Mouse (Mus musculus) midbrain, embryonic 11.5 days (tissue): ENCODE data around the gene Os9. TPM values are rescaled to one million over a fixed set of nuclear protein-coding genes. Genes with fewer than 3 reads are reported as not detected.
"Not testable (repeated sequence)": the region's sequence is repeated elsewhere in the genome, so short reads cannot be mapped to it uniquely, and the experiment has no call there.

Experiments used
- ATAC-seq: fragments of 200-750 bp; cut with Nextera tagmentation; 2 replicates; pipeline ENCODE4 v1.8.0; 2017; ENCODE audit warnings: moderate TSS enrichment, moderate library complexity; ENCODE audit not compliant: low FRiP score
- DNase-seq: peaks from one replicate; pipeline ENCODE4 v3.0.0; 2015; ENCODE audit warnings: low spot score; ENCODE audit errors: missing footprints
- H3K27ac ChIP-seq: fragments of 300-500 bp; sonication (generic); 2 replicates; pipeline ENCODE4 v1.5.1; 2014; ENCODE audit warnings: low read depth, low read length
- H3K27me3 ChIP-seq: fragments of 300-500 bp; sonication (generic); 2 replicates; pipeline ENCODE4 v1.6.1; 2014; ENCODE audit warnings: mild to moderate bottlenecking, low read length, moderate library complexity, mixed read lengths; ENCODE audit not compliant: control insufficient read depth, insufficient read depth
- H3K36me3 ChIP-seq: fragments of 300-500 bp; sonication (generic); 2 replicates; pipeline ENCODE4 v1.6.1; 2014; ENCODE audit warnings: mild to moderate bottlenecking, low read length, moderate library complexity, mixed read lengths; ENCODE audit not compliant: control insufficient read depth, insufficient read depth
- H3K4me1 ChIP-seq: fragments of 300-500 bp; sonication (generic); 2 replicates; pipeline ENCODE4 v1.6.1; 2014; ENCODE audit warnings: low read length; ENCODE audit not compliant: control insufficient read depth, insufficient read depth
- H3K4me2 ChIP-seq: fragments of 300-500 bp; sonication (generic); 2 replicates; pipeline ENCODE4 v1.6.1; 2014; ENCODE audit warnings: mild to moderate bottlenecking, moderate library complexity
- H3K4me3 ChIP-seq: fragments of 300-500 bp; sonication (generic); 2 replicates; pipeline ENCODE4 v1.5.1; 2014; ENCODE audit warnings: low read depth, low read length
- H3K9ac ChIP-seq: fragments of 300-500 bp; sonication (generic); 2 replicates; pipeline ENCODE4 v1.6.1; 2014; ENCODE audit warnings: low read length
- H3K9me3 ChIP-seq: fragments of 300-500 bp; sonication (generic); 2 replicates; pipeline ENCODE4 v1.6.1; 2016; ENCODE audit warnings: low read length; ENCODE audit not compliant: control insufficient read depth
- WGBS: fragments of 180-500 bp; shearing (Covaris S2); extraction: QIAGEN DNeasy Blood & Tissue Kit; methylation state at CpG from one replicate; pipeline ENCODE4 v1.1.7; 2014; 5-methylcytosine and 5-hydroxymethylcytosine counted together
- polyA plus RNA-seq: library from polyadenylated mRNA; unstranded; fragments of >200 nt; fragmentation: Nextera tagmentation; extraction: Ambion mirVana; gene quantifications from 2 replicates; pipeline ENCODE4 v1.2.1, GENCODE M21; 2014

Os9 gene
- polyA plus RNA-seq, 1 experiment from 2014 or later, result 49.7 TPM

DNA sequence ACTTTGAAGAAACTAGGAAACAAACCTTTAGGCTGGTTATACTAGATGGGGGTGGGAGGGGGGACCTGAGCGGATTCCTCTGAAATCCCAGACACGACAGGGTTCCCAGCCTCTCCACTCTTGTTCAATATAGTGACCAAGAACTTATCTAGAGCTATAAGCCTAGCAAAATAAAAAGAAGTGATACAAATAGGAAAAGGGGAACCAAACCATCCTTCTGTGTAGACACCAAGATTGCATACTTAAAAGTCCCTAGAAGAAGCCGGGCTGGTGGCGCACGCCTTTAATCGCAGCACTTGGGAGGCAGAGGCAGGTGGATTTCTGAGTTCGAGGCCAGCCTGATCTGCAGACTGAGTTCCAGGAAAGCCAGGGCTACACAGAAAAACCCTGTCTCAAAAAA is 32.4 kb upstream of the Os9 start:
- 97% methylated on average over 7 of the region's 7 CpGs for WGBS
- Histone ChIP-seq H3K4me3 (no peak overlapping the region), H3K4me2 (no peak overlapping the region), H3K27me3 (no peaks in the 10 kb centered on the region), H3K4me1 (no peaks in the 10 kb centered on the region), H3K27ac (no peak overlapping the region), H3K9me3 (no peaks in the 10 kb centered on the region), H3K9ac (no peak overlapping the region), H3K36me3 (no peaks in the 10 kb centered on the region)
- ATAC-seq, result no peak
- no peak for DNase-seq

GRCm38 (mm10) chr10:127152556-127152955 is 31.6 kb upstream of the Os9 start:
- not testable (repeated sequence) for H3K27ac ChIP-seq, H3K4me1 ChIP-seq
- WGBS, result 87% methylated on average over 10 of the region's 10 CpGs

DNA sequence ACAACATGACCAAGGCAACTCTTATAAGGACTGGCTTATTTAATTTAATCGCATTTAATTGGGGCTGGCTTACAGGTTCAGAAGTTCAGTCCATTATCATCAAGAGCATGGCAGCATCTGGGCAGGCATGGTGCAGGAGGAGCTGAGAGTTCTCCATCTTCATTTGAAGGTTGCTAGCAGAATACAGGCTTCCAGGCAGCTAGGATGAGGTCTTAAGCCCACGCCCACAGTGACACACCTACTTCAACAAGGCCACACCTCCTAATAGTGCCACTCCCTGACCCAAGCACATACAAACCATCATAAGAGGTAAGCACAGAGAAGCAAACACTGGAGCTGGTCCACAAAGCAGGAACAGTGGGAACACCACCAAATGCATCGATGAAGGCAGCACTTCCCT is 30.3 kb upstream of the Os9 start:
- H3K9ac ChIP-seq, H3K4me3 ChIP-seq, DNase-seq, H3K9me3 ChIP-seq, H3K27ac ChIP-seq, H3K27me3 ChIP-seq, H3K4me1 ChIP-seq, ATAC-seq, H3K36me3 ChIP-seq, H3K4me2 ChIP-seq: not testable (repeated sequence)
- WGBS, result 91% methylated on average over 3 of the region's 3 CpGs

More at GRCm38 (mm10) chr10:127152556-127152955, 31.6 kb upstream of the Os9 start:
- H3K4me3 ChIP-seq, DNase-seq, H3K9me3 ChIP-seq, ATAC-seq, H3K27me3 ChIP-seq, H3K9ac ChIP-seq, H3K36me3 ChIP-seq, H3K4me2 ChIP-seq: not testable (repeated sequence)

GRCm38 (mm10) chr10:127150471-127150872 is 29.5 kb upstream of the Os9 start:
- Histone ChIP-seq H3K9me3 (no peaks in the 10 kb centered on the region), H3K27ac (no peak overlapping the region), H3K9ac (no peak overlapping the region), H3K4me3 (no peak overlapping the region), H3K4me1 (no peaks in the 10 kb centered on the region), H3K27me3 (no peaks in the 10 kb centered on the region), H3K4me2 (no peak overlapping the region), H3K36me3 (no peaks in the 10 kb centered on the region)
- 85% methylated on average over 4 of the region's 4 CpGs for WGBS
- DNase-seq (no peak), ATAC-seq (no peak)

DNA sequence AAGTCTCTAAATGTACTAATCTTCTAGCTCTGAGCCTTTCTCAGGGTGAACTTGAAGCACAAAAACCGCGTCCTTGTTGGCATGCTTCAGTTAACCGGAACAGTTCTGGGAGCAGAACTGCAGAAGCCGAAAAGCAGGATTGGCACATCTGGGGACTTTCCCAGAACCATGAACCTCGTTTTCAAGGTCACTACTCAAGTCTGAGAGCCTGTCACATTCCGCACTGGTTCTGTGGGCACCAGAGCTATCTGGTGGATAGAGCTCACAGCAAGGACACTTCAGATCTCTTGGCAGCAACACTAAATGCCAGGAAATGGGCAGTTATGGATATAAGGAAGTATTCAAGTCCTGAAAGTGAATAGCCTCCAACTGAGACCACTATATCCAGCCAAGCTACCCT is 26.2 kb upstream of the Os9 start:
- Histone ChIP-seq H3K27ac (no peak overlapping the region), H3K9ac (no peak overlapping the region), H3K4me2 (no peak overlapping the region), H3K36me3 (no peaks in the 10 kb centered on the region), H3K4me1 (no peaks in the 10 kb centered on the region), H3K4me3 (no peak overlapping the region), H3K9me3 (no peaks in the 10 kb centered on the region), H3K27me3 (no peaks in the 10 kb centered on the region)
- DNase-seq (no peak), ATAC-seq (no peak)
- WGBS, result 85% methylated on average over 6 of the region's 6 CpGs

DNA sequence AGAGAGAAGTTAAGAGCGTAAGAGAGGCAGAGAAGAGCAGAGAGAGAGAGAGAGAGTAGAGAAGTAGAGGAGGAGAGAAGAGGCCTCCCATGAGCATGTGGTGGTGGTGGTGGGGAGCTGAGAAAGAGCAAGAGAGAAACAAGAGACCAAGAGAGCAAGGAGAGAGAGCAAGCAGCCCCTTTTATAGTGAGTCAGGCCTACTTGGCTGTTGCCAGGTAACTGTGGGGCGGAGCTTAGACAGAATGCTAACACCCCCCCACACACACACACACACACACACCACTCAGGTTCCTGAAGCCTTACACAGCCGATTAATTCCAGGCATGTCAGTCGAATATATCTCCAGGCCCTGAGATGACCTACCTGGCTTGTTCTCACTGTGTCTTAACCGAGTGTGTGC is 24.4 kb upstream of the Os9 start:
- H3K9me3 ChIP-seq, result no peaks in the 10 kb centered on the region
- H3K27me3 ChIP-seq, result no peaks in the 10 kb centered on the region
- DNase-seq (no peak), ATAC-seq (no peak)
- H3K9ac ChIP-seq, result no peak overlapping the region
- no peak overlapping the region for H3K27ac ChIP-seq
- no peaks in the 10 kb centered on the region for H3K36me3 ChIP-seq
- H3K4me2 ChIP-seq, result no peak overlapping the region
- 82% methylated on average over 4 of the region's 5 CpGs for WGBS
- H3K4me3 ChIP-seq, result no peak overlapping the region
- H3K4me1 ChIP-seq, result no peaks in the 10 kb centered on the region

DNA sequence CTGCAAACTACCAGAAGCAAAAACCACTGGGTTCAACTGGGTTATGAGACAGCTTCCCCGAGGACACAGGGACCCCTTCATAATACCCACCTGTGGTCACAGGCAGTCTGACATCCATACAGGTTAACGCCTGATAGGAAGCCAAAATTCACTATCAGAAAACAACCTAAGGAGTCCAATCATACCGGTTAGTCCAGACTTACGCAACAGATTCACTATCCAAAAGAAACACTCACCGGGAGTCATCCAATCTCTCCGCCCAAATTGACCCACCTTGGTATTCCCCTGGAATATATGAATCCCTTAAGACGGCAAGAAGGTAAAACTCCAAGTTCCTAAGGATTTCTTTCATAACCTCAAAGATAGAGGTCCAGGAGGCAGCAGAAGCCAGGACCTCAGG is 23.6 kb upstream of the Os9 start:
- H3K9ac ChIP-seq, result no peak overlapping the region

DNA sequence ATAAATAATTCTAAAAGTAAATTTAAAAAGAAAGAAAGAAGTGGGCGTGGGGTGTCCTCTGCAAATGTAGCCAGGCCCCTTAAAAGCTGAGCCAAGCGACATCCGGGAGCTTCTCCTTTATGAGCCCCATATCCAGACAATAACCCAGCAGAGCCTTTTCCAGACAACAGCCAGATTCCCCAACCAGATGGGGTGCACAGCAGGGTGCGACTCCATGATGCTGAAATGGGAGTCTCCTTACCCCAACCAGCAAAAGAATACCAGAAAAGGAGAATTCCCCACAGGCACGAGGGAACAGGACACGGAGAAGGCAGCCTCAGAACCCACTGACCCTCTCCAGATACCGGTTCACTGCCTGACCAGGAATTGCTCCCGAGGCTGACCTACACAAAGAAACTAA is 22.3 kb upstream of the Os9 start:
- Histone ChIP-seq H3K4me1 (no peaks in the 10 kb centered on the region), H3K27ac (no peak overlapping the region), H3K9ac (no peak overlapping the region), H3K36me3 (no peaks in the 10 kb centered on the region), H3K27me3 (no peaks in the 10 kb centered on the region), H3K4me3 (no peak overlapping the region), H3K4me2 (no peak overlapping the region), H3K9me3 (no peaks in the 10 kb centered on the region)
- 86% methylated on average over 8 of the region's 8 CpGs for WGBS
- no peak for DNase-seq
- no peak for ATAC-seq

More for the DNA sequence above, 23.6 kb upstream of the Os9 start:
- ATAC-seq (no peak), DNase-seq (no peak)
- H3K4me1 ChIP-seq, result no peaks in the 10 kb centered on the region
- 93% methylated on average over 7 of the region's 7 CpGs for WGBS
- H3K27ac ChIP-seq, result no peak overlapping the region
- H3K4me2 ChIP-seq, result no peak overlapping the region
- H3K36me3 ChIP-seq, result no peaks in the 10 kb centered on the region
- no peaks in the 10 kb centered on the region for H3K9me3 ChIP-seq
- H3K4me3 ChIP-seq, result no peak overlapping the region
- no peaks in the 10 kb centered on the region for H3K27me3 ChIP-seq

DNA sequence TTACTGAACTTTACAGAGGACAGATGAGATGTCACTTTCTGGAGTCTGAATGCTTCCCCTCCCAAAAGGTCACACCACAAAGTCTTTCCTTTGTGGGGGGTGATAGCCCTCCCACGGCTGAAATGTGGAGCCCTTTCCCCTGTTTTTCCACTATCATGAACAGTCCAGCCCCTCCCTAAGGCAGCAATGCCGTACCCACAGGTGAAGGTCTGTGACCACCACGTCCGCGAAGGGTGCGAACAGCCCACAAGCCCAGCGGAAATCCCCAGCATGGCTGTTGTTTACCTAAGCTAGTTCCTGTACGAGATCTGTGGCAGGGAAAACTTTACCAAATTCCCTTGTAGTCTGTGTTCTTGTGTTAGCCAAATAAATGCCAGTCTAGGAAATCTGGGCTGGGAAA is 20.6 kb upstream of the Os9 start:
- Histone ChIP-seq H3K9ac (no peak overlapping the region), H3K9me3 (no peaks in the 10 kb centered on the region), H3K4me2 (no peak overlapping the region), H3K27ac (no peak overlapping the region), H3K4me3 (no peak overlapping the region), H3K4me1 (no peaks in the 10 kb centered on the region), H3K27me3 (no peaks in the 10 kb centered on the region), H3K36me3 (no peaks in the 10 kb centered on the region)
- DNase-seq (no peak), ATAC-seq (no peak)
- 78% methylated on average over 8 of the region's 8 CpGs for WGBS

DNA sequence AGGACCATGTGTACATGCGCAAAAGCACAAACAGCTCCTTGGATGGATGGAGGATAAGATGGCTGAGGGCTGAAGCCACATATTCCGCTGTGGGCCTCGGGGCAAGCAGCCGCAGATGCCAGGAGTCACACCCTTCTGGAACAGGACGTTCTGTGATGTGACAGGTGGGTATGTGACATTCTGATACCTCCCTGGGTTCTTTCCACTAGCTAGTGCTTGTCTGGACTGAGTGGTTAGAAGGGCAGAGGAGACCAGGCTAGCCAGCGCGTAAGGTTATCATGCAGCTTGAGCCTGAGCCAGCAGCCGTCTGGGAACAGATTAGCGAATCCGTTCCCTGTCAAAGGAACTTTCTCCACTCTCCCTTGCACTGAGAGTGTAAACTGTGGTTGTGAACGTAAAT is 20.0 kb upstream of the Os9 start:
- DNase-seq (no peak), ATAC-seq (no peak)
- Histone ChIP-seq H3K4me1 (no peaks in the 10 kb centered on the region), H3K27ac (no peak overlapping the region), H3K9me3 (no peaks in the 10 kb centered on the region), H3K9ac (no peak overlapping the region), H3K4me2 (no peak overlapping the region), H3K27me3 (no peaks in the 10 kb centered on the region), H3K36me3 (no peaks in the 10 kb centered on the region), H3K4me3 (no peak overlapping the region)
- WGBS, result 89% methylated on average over 11 of the region's 11 CpGs
